Mouse (Mus musculus) ES-Bruce4 (cell line): Measurements from ENCODE around the gene Ssh1. TPM values are rescaled to one million over a fixed set of nuclear protein-coding genes. Genes with fewer than 3 reads are reported as not detected.

Source experiments
- H3K27ac ChIP-seq: 2 replicates; pipeline ENCODE4 v1.5.1; 2012; ENCODE audit warnings: low read length, inconsistent platforms; ENCODE audit not compliant: insufficient read depth
- H3K27me3 ChIP-seq: 2 replicates; pipeline ENCODE4 v1.6.1; 2012; ENCODE audit warnings: mild to moderate bottlenecking, low read length, inconsistent platforms; ENCODE audit not compliant: control insufficient read depth, poor library complexity, insufficient read depth, severe bottlenecking
- H3K36me3 ChIP-seq: 2 replicates; pipeline ENCODE4 v1.6.1; 2012; ENCODE audit warnings: inconsistent platforms, mild to moderate bottlenecking, low read length, moderate library complexity; ENCODE audit not compliant: control insufficient read depth, poor library complexity, insufficient read depth, severe bottlenecking
- H3K4me1 ChIP-seq: one replicate; pipeline ENCODE4 v1.8.1; 2011; ENCODE audit warnings: low read length; ENCODE audit not compliant: control insufficient read depth, insufficient read depth
- H3K4me3 ChIP-seq: 2 replicates; pipeline ENCODE4 v1.5.1; 2011; ENCODE audit warnings: low read depth, mild to moderate bottlenecking, low read length
- H3K9ac ChIP-seq: 2 replicates; pipeline ENCODE4 v1.6.1; 2012; ENCODE audit warnings: low read depth, mild to moderate bottlenecking, inconsistent platforms; ENCODE audit not compliant: poor library complexity, severe bottlenecking
- H3K9me3 ChIP-seq: replicated peaks from 2 replicates; pipeline ENCODE4 v1.6.1; 2012; ENCODE audit warnings: mild to moderate bottlenecking, low read length, inconsistent platforms; ENCODE audit not compliant: control insufficient read depth, poor library complexity, insufficient read depth, severe bottlenecking
- CTCF ChIP-seq: IDR thresholded peaks from one replicate; pipeline ENCODE4 v1.8.1; 2011; ENCODE audit warnings: low read depth, low read length
- EP300 ChIP-seq: IDR thresholded peaks from 2 replicates; pipeline ENCODE4 v1.6.1; 2011; ENCODE audit warnings: low read depth, low read length; ENCODE audit not compliant: insufficient read depth
- POLR2A ChIP-seq: IDR thresholded peaks from one replicate; pipeline ENCODE4 v1.8.1; 2011; ENCODE audit warnings: low read length; ENCODE audit not compliant: insufficient read depth
- polyA plus RNA-seq: library from polyadenylated mRNA; stranded (reverse); fragments of >200 nt; gene quantifications from 2 replicates; pipeline ENCODE4 v1.2.4, GENCODE M21; 2011; ENCODE audit warnings: low read depth; ENCODE audit not compliant: missing spikeins, insufficient read depth, insufficient read length

Ssh1 gene
- polyA plus RNA-seq, 1 experiment = 23.5 TPM

DNA sequence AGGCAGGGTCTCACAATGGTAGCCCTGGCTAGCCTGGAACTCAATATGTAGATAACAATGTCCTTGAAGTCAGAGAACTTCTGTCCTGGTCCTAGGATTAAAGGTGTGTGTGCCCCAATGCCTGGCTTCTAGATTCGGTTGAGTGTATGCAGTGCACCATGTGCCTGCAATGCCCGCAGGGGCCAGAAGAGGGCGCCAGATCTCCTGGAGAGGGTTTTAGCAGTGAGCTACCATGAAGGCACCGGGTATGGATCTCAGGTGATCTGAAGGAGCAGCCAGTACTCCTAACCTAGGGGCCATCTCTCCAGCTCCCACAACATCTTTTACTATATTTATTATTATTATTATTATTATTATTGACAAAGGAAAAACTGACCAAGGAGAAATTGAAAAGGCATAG lies 37.2 kb downstream of the Ssh1 start:
- no peak for TF ChIP-seq POLR2A
- TF ChIP-seq EP300 = 0 out of 2 replicates have a peak, but pooled peaks have one; percentile 26
- TF ChIP-seq CTCF = peak; percentile 99
- Histone ChIP-seq H3K9ac (no peak overlapping the region), H3K4me1 (peaks cover 14% of the 10 kb centered on the region), H3K36me3 (no peaks in the 10 kb centered on the region), H3K9me3 (no peaks in the 10 kb centered on the region), H3K4me3 (no peak overlapping the region), H3K27ac (no peak overlapping the region), H3K27me3 (no peaks in the 10 kb centered on the region)

DNA sequence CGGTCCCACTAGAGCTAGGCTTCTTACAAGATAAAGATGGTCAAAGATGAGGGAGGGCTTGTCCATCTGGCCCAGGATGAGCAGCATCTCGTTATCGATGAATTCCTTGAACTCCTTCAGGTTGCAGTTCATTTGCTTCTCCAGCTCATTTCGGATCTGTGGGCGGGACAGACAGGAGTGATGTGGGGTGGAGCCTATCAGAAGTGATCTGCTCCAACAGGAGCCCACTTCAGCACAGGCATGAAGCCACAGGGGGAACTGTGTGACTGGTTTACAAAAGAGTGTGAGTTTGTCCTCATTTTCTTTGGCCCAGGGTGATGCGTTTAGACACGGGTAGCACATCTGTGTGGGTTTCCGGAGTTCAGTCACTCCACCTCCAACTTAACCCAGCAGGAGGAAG lies 38.0 kb downstream of the Ssh1 start:
- Histone ChIP-seq H3K27me3 (no peaks in the 10 kb centered on the region), H3K9me3 (no peaks in the 10 kb centered on the region), H3K9ac (no peak overlapping the region), H3K27ac (no peak overlapping the region), H3K4me3 (no peak overlapping the region), H3K4me1 (peaks cover 12% of the 10 kb centered on the region), H3K36me3 (no peaks in the 10 kb centered on the region)
- TF ChIP-seq POLR2A (no peak), EP300 (no peak), CTCF (no peak)

DNA sequence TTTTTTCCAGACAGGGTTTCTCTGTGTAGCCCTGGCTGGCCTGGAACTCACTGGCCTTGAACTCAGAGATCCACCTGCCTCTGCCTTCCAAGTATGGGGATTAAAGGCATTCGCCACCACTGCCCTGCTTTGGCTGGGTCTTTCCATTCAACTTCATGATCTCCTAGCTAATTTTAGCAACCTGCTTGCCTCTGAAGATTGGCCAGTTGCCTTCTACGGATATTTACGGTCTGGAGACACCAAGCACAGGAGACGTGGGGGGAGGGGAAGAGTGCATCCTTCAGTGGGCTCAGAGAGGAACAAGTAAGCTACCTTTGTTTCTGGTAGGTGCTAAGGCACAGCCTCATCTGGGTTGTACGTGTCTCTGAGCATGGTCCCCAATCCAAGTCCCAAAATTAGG lies 38.4 kb downstream of the Ssh1 start:
- no peak overlapping the region for H3K9ac ChIP-seq
- no peaks in the 10 kb centered on the region for H3K9me3 ChIP-seq
- no peaks in the 10 kb centered on the region for H3K27me3 ChIP-seq
- peaks cover 10% of the 10 kb centered on the region for H3K4me1 ChIP-seq
- TF ChIP-seq CTCF = no peak
- no peak for TF ChIP-seq EP300
- TF ChIP-seq POLR2A = no peak
- H3K27ac ChIP-seq = no peak overlapping the region
- H3K4me3 ChIP-seq = no peak overlapping the region
- no peaks in the 10 kb centered on the region for H3K36me3 ChIP-seq

DNA sequence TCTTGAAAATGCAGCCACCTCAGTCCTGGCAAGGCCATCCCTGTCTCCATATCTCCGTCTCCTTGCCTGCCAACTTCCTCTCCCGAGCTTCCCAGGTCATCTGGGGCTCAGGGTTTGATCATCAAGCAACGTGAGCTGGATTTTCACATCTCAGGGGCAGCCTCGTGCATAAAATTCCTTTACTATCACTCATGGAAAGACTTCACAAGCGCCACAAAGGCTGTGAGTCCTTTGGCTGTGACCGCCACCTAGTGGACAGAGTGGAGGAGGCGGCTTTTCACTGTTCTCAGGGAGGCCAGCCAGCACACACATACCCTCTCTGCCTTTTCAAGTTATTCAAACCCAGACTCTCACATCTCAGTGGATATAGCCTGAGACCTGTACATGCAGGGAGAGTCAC lies 39.3 kb downstream of the Ssh1 start:
- Histone ChIP-seq H3K4me1 (peaks cover 5% of the 10 kb centered on the region), H3K4me3 (no peak overlapping the region), H3K9me3 (no peaks in the 10 kb centered on the region), H3K27ac (no peak overlapping the region), H3K27me3 (no peaks in the 10 kb centered on the region), H3K9ac (no peak overlapping the region), H3K36me3 (no peaks in the 10 kb centered on the region)
- TF ChIP-seq CTCF (peak; percentile 90), EP300 (no peak), POLR2A (no peak)

DNA sequence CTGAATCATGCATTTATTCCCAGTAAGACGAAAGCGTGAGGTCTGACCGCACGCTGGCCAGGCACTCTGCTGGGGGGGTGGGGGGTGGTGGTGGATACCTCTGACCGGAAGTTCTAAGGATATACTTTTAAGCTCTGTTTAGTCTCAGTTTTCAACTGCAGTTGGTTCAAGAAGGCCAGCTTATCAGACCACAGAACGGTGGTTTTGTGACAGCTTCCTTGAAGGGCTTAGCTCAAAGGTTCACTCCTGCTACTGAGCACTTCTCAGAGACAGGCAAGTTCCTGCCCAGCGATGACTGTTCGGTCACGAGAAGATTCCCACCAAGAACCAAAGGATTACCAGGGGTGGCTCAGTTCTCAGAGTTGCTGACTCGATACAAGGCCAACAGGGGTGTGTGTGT lies 41.2 kb downstream of the Ssh1 start:
- Histone ChIP-seq H3K36me3 (no peaks in the 10 kb centered on the region), H3K9me3 (no peaks in the 10 kb centered on the region), H3K27me3 (no peaks in the 10 kb centered on the region), H3K27ac (no peak overlapping the region), H3K4me1 (no peaks in the 10 kb centered on the region), H3K4me3 (no peak overlapping the region), H3K9ac (no peak overlapping the region)
- TF ChIP-seq POLR2A (no peak), EP300 (no peak), CTCF (no peak)

DNA sequence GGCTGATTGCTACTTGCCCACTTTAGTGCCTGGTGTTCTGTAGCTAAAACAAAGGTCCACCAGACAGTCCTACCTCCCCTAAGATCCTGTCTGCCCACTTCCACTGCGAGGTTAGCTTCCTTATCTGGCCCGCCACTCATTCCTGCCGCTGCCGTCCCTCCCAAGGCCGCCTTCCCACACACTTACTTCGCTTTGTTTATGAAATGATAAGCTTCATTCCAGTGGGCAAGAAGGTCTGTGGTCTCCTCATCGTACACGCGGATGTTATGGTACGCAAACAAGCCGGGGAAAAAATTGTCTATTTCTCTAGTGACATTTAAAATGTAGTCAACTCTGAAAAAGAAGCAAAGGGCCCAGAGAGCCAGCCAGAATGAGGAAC lies 42.0 kb downstream of the Ssh1 start:
- Histone ChIP-seq H3K27me3 (no peaks in the 10 kb centered on the region), H3K9ac (no peak overlapping the region), H3K27ac (no peak overlapping the region), H3K4me3 (no peak overlapping the region), H3K36me3 (no peaks in the 10 kb centered on the region), H3K4me1 (no peaks in the 10 kb centered on the region), H3K9me3 (no peaks in the 10 kb centered on the region)
- no peak for TF ChIP-seq POLR2A
- TF ChIP-seq CTCF = no peak
- no peak for TF ChIP-seq EP300
